Mouse (Mus musculus) heart, postnatal 0 days (tissue): ENCODE data around the gene Ssbp3.

ENCODE experiments used
- CTCF ChIP-seq: IDR thresholded peaks from 2 replicates; pipeline ENCODE4 v1.5.1; 2016; ENCODE audit warnings: antibody characterized with exemption, control low read depth, low read depth
- EP300 ChIP-seq: IDR thresholded peaks from 2 replicates; pipeline ENCODE4 v1.6.1; 2016; ENCODE audit warnings: antibody characterized with exemption, low read depth

DNA sequence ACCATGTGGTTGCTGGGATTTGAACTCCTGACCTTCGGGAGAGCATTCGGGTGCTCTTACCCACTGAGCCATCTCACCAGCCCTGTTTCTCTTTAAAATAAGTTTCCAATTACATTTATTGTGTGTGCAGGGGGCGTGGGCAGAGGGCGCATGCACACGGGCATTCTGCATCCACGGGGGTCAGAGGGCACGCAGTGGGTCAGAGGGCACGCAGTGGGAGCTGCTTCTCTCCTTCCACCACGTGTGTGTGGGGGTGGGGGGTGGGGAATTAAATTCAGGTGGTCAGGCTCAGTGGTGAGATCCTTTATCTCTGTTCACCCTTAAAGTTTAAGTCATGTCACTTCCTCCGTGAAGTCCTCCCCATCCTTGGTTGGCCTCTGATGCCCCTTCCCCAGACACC, 187.9 kb downstream of the Ssbp3 start:
- TF ChIP-seq CTCF, result no peak
- TF ChIP-seq EP300, result no peak
